Mouse (Mus musculus) CH12F3 (cell line): ENCODE results near the gene Plekhh3.

Experiments
- in situ Hi-C: fragments of 300-500 bp; cut with MboI; formaldehyde crosslinking; loops from 2 replicates; pipeline ENCODE4 v1.14.3; 2020; ENCODE audit warnings: low sequenced_read_pairs

The Plekhh3 gene

DNA sequence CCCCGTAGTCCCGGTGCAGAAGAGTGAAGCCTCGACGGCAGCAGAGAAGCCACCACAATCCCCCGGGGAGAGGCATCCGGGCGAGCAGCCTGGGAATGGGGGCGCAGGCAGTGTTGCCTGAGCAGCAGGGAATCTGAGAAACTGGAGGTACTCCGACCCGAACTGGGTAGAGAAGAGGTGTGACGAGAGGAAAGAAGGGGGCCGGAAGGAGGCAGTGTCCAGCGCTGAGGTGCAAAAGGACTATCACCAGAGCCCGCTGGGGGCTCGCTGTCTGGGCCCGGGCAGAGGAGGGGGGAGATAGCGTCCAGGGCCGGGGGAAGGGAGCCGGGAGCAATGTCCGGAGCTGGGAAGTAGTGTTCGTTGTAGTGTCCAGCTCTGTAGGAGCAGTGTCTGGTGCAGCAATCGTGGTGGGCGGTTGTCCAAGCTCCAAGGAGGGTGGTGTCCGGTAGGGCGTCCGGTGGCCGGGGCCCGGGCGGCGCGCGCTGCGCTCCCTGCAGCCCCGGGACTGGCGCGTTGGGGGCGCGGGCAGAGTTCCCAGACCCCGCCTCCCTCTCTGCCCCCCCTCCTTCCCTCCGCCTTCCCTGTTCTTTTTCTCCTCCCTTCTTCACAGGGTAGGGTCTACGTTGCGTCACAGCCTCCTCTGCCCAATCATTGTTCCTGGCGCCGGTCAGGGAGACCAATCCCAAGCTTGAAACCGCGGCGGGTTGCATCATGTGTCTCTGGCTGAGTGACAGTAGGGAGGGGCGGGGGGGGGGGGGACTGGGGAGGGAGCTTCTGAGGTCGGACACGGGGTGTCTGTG, at the start of gene Plekhh3:
Gene Plekhh3 (minus strand): TSS at position 541 of the 800 bp plus-strand sequence.
- in situ Hi-C loops, result no loop called here

DNA sequence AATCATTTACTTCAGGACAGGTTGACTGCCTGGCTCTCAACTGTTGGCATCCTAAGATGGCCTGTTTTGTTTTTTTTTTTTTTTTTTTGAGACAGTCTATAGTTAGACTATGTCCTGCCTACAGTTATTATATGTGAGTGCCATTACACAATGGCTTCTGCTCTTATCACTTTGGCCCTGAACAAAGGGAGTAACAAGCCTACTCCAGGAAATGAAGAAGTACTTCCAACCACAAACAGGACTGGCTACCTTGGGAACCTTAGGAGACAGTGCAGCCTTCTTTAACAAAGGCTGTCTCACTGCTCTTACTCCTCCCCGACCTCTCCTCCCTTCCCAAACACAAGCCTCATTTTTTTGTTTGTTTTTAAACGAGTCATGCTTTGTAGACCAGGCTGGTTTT, 49.7 kb upstream of the Plekhh3 start:
- in situ Hi-C loops, result no loop called here

- in situ Hi-C loops, result loop anchor here (5.0 to 10.0 kb wide), 2 partner anchors 34 to 176 kb away; partner anchors contain the start of gene Vps25
Observed at GRCm38 (mm10) chr11:101218436-101219055, 47.4 kb upstream of the Plekhh3 start.

GRCm38 (mm10) chr11:101216936-101217335, 45.8 kb upstream of the Plekhh3 start:
- in situ Hi-C loops, result loop anchor here (5.0 to 10.0 kb wide), 2 partner anchors 35 to 178 kb away; partner anchors contain the start of gene Vps25

DNA sequence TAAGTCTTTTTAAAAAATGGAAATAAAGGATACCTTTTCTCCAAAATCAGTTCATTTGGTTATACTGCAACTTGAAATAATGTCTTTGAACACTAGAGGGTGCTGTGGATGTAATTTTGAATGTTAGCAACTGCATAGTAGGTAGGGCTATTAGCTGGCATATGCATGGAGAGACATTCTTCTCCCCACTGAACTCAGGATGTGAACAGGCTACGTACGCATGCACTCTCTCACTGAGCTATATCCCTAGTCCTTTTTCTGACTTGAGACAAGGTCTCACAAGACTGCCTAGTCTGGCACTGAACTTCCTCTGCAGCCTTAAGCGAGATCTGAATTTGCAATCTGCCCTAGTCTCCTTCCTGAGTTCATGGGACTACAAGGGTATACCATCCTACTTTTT, 40.8 kb upstream of the Plekhh3 start:
- in situ Hi-C loops, result loop anchor here (10.0 kb wide), 1 partner anchor 183 kb away; no protein-coding TSS in a partner anchor

GRCm38 (mm10) chr11:101200986-101201385, 29.8 kb upstream of the Plekhh3 start:
- in situ Hi-C loops, result no loop called here

DNA sequence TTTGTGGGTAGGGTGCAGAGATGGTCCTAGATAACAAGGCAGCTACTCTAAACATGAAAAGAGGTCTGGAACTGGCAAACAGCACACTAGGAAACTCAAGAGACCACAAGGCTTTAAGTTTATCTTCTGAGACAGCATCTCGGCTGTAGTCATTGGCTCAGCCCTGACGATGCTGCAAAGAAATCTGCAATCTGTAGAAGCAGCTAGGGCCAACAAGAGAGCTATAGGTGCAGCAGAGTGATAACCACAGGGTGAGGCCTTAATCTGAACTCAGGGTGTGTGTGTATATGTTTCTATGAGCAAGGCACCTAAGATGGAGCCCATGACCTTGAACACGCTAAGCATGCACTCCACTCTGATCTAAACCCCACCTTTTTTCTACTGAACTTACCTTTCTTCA, 28.4 kb upstream of the Plekhh3 start:
- in situ Hi-C loops, result no loop called here

DNA sequence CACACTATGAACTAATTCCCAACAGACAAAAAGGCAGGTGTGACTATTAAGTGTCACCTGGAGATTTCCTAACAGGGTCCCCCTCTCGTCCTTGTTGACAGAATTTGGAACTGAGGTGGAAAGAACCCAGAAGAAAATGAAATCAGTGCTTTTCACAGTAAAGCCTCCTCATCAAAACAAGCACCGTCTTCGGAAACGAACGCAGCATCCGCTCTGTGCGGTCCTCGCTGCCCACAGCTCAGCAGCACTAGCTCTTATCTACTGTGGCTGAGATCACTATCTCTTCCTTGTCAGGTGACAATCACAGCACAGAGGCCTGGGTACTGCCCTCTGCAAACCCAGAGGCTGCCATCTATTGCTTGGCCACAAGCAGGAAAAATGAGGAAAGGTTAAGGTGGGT, 25.0 kb upstream of the Plekhh3 start:
- in situ Hi-C loops, result no loop called here

GRCm38 (mm10) chr11:101195571-101195970, 24.4 kb upstream of the Plekhh3 start:
- in situ Hi-C loops, result no loop called here

DNA sequence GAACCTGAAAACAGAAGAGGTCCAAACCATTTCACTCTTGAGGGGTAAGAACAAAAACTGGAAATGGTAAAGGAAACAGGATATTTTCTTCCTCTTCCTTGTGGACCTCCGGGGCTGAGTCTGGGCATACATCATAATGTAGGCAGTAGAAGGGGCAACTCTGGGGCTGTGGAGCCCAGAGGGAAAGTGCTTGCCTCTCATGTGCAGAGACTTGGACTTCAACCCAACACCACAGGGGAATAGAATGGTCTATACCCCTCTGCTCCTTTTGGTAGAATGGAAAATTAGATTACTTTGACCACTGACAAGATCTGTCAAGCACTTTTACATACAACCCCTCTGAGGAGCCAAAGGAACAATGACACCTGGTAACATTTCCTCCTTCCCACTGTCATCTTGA, 23.9 kb upstream of the Plekhh3 start:
- in situ Hi-C loops, result no loop called here

GRCm38 (mm10) chr11:101194643-101195042, 23.5 kb upstream of the Plekhh3 start:
- in situ Hi-C loops, result no loop called here

DNA sequence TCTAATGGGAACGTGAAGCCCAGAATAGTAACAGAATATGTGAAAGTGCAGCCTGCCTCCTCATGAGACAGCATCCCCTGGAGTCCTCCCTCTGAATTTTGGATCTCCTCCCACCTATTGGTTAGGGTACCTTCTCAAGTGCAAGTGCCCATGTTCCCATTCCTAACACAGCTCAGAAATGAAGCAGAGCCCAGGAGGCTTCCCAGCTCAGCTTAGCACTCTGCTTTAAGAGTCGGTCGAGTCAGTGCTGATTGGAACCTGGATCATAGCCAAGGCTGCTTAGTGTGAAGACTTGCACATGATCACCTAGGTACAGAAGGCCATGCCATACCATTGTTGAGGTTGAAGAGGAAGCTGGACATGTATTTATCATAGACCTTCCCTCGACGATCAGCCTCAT, 23.0 kb upstream of the Plekhh3 start:
- in situ Hi-C loops, result no loop called here

DNA sequence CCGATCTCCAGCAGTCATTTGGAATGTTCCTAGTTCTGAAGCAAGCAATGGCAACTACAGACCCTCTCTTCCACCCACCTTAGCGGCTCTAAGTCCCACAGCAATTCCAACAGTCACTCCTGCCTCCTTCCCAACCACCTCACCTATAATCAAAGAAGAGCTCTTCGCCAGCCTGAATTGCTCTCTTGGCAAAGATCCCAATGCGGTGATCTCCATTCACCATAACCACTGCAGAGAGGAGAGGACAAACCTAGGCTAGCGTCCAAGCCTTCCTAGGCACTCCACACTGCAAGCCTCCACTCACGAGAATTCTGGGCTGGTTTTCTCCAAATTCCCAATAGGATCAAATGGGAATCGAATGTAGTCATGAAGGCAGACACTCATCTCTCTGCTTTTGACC, 21.9 kb upstream of the Plekhh3 start:
- in situ Hi-C loops, result no loop called here

DNA sequence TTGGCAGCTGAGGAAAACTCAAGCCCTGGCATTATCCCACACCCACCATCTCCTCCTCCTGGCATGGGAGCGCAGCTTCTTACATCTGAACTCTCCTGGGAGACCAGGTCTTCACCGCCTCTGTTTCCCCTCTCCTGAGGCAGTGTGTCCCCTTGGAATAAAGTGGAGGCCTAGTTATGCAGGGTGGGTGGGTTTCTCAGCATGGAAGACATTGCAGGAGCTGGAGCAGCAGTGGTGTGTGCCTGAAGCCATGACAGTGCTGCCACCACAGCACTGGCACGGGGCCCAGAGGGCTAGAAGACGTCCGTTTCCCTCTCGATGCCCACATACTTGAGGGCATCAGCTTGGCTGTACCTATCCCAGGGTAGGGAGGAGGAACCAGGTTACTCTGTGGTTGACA, 21.5 kb upstream of the Plekhh3 start:
- in situ Hi-C loops, result no loop called here

DNA sequence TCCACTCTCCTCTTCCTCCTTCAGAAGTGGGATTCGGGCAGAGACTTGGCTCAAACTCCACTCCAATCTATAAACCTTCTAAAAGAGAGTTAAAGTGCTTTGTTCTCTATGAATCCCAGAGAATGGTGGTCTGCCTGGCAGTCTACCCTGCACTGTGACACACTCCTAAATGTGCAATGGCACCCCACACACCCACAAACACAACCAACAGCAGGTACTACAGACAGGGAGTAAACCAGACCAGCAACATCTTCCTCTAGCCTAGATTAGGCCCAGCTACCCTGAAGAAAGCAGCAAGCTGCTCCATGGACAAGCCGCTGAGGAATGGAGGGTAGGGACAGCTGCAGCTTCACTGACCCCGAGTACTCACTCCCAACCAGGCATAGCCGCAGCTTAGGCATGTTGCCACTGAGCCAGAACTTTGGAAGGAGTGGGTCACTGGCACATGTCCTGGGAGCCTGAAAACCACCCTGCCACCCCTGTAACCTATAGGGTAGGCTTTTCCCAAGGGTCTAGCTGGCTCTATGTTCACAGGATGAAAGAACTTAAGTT, 20.8 kb upstream of the Plekhh3 start:
- in situ Hi-C loops, result no loop called here

DNA sequence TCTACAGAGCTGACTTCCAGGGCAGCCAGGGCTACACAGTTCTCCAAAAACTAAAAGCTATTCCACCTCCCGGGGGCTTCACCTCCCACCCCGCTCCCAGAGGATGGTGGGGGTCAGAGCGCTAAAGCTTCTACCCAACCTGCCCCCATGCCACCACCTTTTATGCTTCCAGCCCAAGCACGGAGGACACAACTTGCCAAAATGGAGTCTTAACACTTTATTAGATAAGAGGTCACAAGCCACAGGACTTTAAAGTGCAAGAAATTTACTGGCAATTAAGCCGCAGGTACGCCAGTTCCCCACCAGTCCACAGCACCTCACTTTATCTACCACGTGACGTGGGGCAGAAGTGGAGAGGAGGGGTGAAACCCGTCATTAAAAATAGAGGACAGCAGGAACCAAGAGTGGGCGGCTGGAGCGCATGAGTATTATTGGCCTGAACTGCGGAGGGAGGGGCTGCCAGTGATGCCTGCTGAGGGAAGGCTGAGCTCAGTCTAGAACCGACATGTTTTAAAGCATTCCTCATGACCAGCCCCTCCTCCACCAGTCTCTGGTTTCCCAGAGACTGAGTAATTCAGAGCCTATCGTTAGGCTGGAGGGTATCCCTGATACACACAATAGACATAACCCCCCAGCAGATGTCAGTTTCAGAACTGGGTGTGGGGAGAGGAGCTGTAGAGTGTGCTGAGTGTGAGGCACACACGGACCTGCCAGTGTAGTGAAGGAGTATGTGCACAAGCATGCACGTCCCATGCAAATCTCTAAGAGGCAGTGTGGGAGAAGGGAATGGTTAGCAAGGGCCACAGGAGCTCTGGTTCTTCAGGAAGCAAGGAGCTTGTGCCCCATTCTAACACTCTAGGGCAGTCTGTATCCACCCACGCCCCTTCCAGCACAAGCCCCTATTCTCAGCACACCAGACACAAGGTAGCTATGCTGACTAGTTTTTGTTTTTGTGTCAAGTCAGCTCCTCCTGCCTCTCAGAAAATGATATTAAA, 20.1 kb upstream of the Plekhh3 start:
- in situ Hi-C loops, result no loop called here

GRCm38 (mm10) chr11:101190181-101190912, 19.2 kb upstream of the Plekhh3 start:
- in situ Hi-C loops, result no loop called here

DNA sequence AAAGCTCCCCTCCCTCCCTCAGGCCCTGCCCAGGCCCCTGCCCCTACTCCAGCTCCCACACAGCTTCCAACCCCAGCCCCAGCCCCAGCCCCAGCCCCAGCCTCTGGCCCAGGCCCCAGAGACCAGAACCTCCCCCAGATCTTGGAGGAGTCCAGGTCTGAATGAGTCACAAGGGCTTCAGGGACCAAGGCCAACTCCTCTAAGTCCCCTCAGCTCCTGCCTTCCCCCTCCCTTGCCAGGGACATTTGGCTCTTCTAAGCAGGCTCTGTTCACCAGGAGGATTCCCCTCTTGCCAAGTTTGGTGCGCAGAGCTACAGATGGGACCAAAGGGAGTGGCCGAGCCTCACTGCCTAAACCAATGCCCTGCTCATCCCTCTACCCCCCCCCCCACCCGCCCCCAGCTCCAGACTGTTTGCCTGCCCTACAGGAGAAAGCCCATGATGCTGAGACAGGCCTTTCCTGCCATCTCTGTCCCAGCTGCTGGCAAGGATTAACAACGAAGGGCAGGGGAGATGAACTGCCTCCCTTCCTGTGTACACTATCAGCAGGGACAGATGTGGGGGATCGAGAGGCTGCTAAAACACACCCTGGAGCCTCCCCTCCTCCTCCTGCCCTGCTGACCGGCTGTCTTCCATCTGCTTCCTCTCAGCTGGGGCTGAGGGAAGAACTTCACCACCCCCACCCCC, 18.5 kb upstream of the Plekhh3 start:
- in situ Hi-C loops, result no loop called here

DNA sequence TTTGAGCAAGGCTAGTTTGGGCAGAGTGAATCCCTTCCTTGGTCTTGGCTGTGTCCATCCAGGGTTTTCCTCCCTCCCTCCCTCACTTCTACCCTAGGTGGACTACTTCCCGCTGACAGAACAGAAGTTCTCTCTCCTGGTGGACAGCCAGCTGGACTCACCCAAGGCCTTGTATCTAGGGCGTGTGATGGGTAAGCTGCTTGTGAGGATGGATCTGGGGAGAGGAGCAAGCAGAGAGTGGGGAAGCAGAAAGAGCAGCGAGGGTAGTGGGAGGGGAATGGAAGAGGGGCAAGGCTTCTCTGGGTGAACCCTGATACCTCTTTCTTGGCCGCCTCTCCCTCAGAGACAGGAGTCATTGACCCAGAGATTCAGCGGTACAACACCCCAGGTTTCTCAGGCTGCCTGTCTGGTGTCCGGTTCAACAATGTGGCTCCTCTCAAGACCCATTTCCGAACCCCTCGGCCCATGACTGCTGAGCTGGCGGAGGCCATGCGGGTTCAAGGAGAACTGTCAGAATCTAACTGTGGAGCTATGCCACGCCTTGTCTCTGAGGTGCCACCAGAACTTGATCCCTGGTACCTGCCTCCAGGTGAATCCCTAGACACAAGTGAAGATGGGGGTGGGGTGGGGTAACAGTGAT, 17.1 kb upstream of the Plekhh3 start:
- in situ Hi-C loops, result no loop called here
